Comparison of ENCODE assay signal across 11 mouse cellular contexts in genomic region chr12:3809520-3810180, GRCm38 (mm10). TPM values are rescaled to one million over a fixed set of nuclear protein-coding genes. Genes with fewer than 3 reads are reported as not detected.
DNase-seq lines count a peak whose midpoint lies in the region; ATAC-seq lines count a peak whose summit lies in the region.
"Had no signal": no experiment of that assay in that cellular context is flagged by ENCODE, and none has a peak within 500 bp of the region (broad histone marks: within the 10 kb centered on the region; RNA-seq: fewer than 3 reads in every experiment).

No protein-coding gene starts in this region.

- no peak overlapping the region for H3K9ac ChIP-seq in heart, embryonic 15.5 days
- H3K9ac ChIP-seq in lung, embryonic 15.5 days: no peak overlapping the region
- H3K9ac ChIP-seq in embryonic facial prominence, embryonic 15.5 days: no peak overlapping the region
- H3K9ac ChIP-seq in limb, embryonic 13.5 days: no peak overlapping the region

- H3K4me2 ChIP-seq in heart, embryonic 15.5 days: peak overlapping the region; percentile 26
- peak overlapping the region; percentile 35 for H3K4me2 ChIP-seq in lung, embryonic 15.5 days
- H3K4me2 ChIP-seq in embryonic facial prominence, embryonic 15.5 days (replicated peaks): 0 out of 2 replicates have a peak overlapping the region, but pooled peaks have one; percentile 73
- peak overlapping the region; percentile 40 for H3K4me2 ChIP-seq in limb, embryonic 13.5 days (replicated peaks)

- H3K27me3 ChIP-seq in heart, embryonic 15.5 days: no peaks in the 10 kb centered on the region
- no peaks in the 10 kb centered on the region for H3K27me3 ChIP-seq in lung, embryonic 15.5 days
- no peaks in the 10 kb centered on the region for H3K27me3 ChIP-seq in embryonic facial prominence, embryonic 15.5 days
- H3K27me3 ChIP-seq in limb, embryonic 13.5 days: no peaks in the 10 kb centered on the region
- H3K27me3 ChIP-seq: neural tube, embryonic 13.5 days had no signal

- peaks cover 65% of the 10 kb centered on the region for H3K4me1 ChIP-seq in heart, embryonic 15.5 days (replicated peaks)
- H3K4me1 ChIP-seq in lung, embryonic 15.5 days: peaks cover 54% of the 10 kb centered on the region
- peaks cover 58% of the 10 kb centered on the region for H3K4me1 ChIP-seq in embryonic facial prominence, embryonic 15.5 days
- peaks cover 56% of the 10 kb centered on the region for H3K4me1 ChIP-seq in limb, embryonic 13.5 days

- H3K36me3 ChIP-seq in heart, embryonic 15.5 days: no peaks in the 10 kb centered on the region
- H3K36me3 ChIP-seq in lung, embryonic 15.5 days: no peaks in the 10 kb centered on the region; the same call in 1 of the 2 replicates
- no peaks in the 10 kb centered on the region for H3K36me3 ChIP-seq in embryonic facial prominence, embryonic 15.5 days
- 0 out of 2 replicates have a peak, but pooled peaks cover 8% of the 10 kb centered on the region for H3K36me3 ChIP-seq in limb, embryonic 13.5 days
- H3K36me3 ChIP-seq: neural tube, embryonic 13.5 days had no signal

- no peak for ATAC-seq in heart, embryonic 15.5 days (replicated peaks; ENCODE audit: insufficient number of reproducible peaks, insufficient read depth, low FRiP score, low read depth)
- ATAC-seq in lung, embryonic 15.5 days (ENCODE audit: borderline replicate concordance, extremely low read depth, low FRiP score, low TSS enrichment): no peak
- ATAC-seq in embryonic facial prominence, embryonic 15.5 days (ENCODE audit: insufficient number of reproducible peaks, low FRiP score, low TSS enrichment, low read depth): no peak
- no peak for ATAC-seq in limb, embryonic 13.5 days (ENCODE audit: low FRiP score, low read depth)

- DNase-seq in heart, postnatal 36 days: no peak
- DNase-seq in lung, postnatal 14 days: no peak
- no peak for DNase-seq in natural killer cell, adult 2 months (ENCODE audit: low spot score in 2 of 2)
- no peak for DNase-seq in adrenal gland, adult 2 months
- DNase-seq: adrenal gland, postnatal 25 days had no signal

- H3K4me3 ChIP-seq in heart, embryonic 15.5 days: no peak overlapping the region
- no peak overlapping the region for H3K4me3 ChIP-seq in lung, embryonic 15.5 days
- H3K4me3 ChIP-seq in embryonic facial prominence, embryonic 15.5 days (replicated peaks): no peak overlapping the region
- H3K4me3 ChIP-seq in limb, embryonic 13.5 days: peak overlapping the region; percentile 93; the same call in 1 of the 2 replicates

- WGBS in heart, embryonic 15.5 days: 52% methylated on average over 7 of the region's 7 CpGs
- WGBS in lung, embryonic 15.5 days: 61% methylated on average over 7 of the region's 7 CpGs
- WGBS in embryonic facial prominence, embryonic 15.5 days: 59% methylated on average over 7 of the region's 7 CpGs
- 75% methylated on average over 7 of the region's 7 CpGs for WGBS in limb, embryonic 13.5 days

- intact Hi-C loops in heart, postnatal 36 days (cut with DNase I): loop anchor here (1.0 to 10.0 kb wide), 3 partner anchors 47 to 235 kb away; partner anchors contain the start of gene Dtnb

- H3K27ac ChIP-seq in heart, embryonic 15.5 days: peak overlapping the region; percentile 11
- H3K27ac ChIP-seq in lung, embryonic 15.5 days: peak overlapping the region; percentile 51; the same call in 1 of the 2 replicates
- 0 out of 2 replicates have a peak overlapping the region, but pooled peaks have one; percentile 17 for H3K27ac ChIP-seq in embryonic facial prominence, embryonic 15.5 days (replicated peaks)
- no peak overlapping the region; the same call in 1 of the 2 replicates for H3K27ac ChIP-seq in limb, embryonic 13.5 days
- H3K27ac ChIP-seq: macrophage had no signal

- H3K9me3 ChIP-seq in heart, embryonic 15.5 days (replicated peaks): no peaks in the 10 kb centered on the region
- H3K9me3 ChIP-seq in lung, embryonic 15.5 days: no peaks in the 10 kb centered on the region
- H3K9me3 ChIP-seq in embryonic facial prominence, embryonic 15.5 days (replicated peaks): no peaks in the 10 kb centered on the region
- H3K9me3 ChIP-seq in limb, embryonic 13.5 days: no peaks in the 10 kb centered on the region
- H3K9me3 ChIP-seq: neural tube, embryonic 13.5 days had no signal

RNA-seq across cellular contexts. Expression of gene Dnmt3a, which starts 3.8 kb away (rescaled TPM):
- polyA plus RNA-seq in heart, embryonic 15.5 days (2015; fragmentation: Nextera tagmentation; extraction: Ambion mirVana): 79.9 and 94.7 TPM in 2 replicates
- total RNA-seq in heart, postnatal 36 days (2021): 10 to 100 TPM; 71.7 to 75.8 TPM
- polyA plus RNA-seq in lung, embryonic 15.5 days (2015; fragmentation: Nextera tagmentation; extraction: Ambion mirVana): 144 and 151 TPM in 2 replicates
- polyA plus RNA-seq in embryonic facial prominence, embryonic 15.5 days (2015; fragmentation: Nextera tagmentation; extraction: Ambion mirVana): 114 and 135 TPM in 2 replicates
- 200 and 203 TPM in 2 replicates for polyA plus RNA-seq in limb, embryonic 13.5 days (2015; fragmentation: Nextera tagmentation; extraction: Ambion mirVana)
- 10 to 100 TPM; 36.7 to 42.4 TPM for total RNA-seq in adrenal gland, adult 2 months (2021)
- polyA plus RNA-seq in adrenal gland, adult 2 months (2012; rRNA removed): 9.7 and 10.2 TPM in 2 replicates
